Mouse (Mus musculus): ENCODE measurements around the gene Nagk. TPM values are rescaled to one million over a fixed set of nuclear protein-coding genes. Genes with fewer than 3 reads are reported as not detected.
A peak's percentile ranks its signal among the peaks of the same experiment; 100 is the strongest.

Nagk gene
- polyA plus RNA-seq (2015; fragmentation: Nextera tagmentation; extraction: Ambion mirVana): 57.1 and 57.3 TPM in 2 replicates

GRCm38 (mm10) chr6:83794760-83795296 is at the start of gene Nagk:
TSS of gene Nagk (plus strand) at chr6:83794982.
- Histone ChIP-seq H3K4me1 (peaks cover 10% of the 10 kb centered on the region), H3K36me3 (peaks cover 9% of the 10 kb centered on the region), H3K27me3 (no peaks in the 10 kb centered on the region), H3K4me2 (replicated peaks) (peak within 1 kb of the TSS; percentile 77), H3K9ac (peak within 1 kb of the TSS; percentile 83), H3K4me3 (peak within 1 kb of the TSS; percentile 78), H3K9me3 (no peaks in the 10 kb centered on the region), H3K27ac (peak within 1 kb of the TSS; percentile 92)
- WGBS: under 1% methylated on average over 43 of the region's 43 CpGs
- ATAC-seq (ENCODE audit: low FRiP score, low read depth): peak; percentile 96

- 0 out of 2 replicates have a peak, but pooled peaks have one; percentile 2 for ATAC-seq (ENCODE audit: low FRiP score, low read depth)
- Histone ChIP-seq H3K27ac (no peak overlapping the region), H3K4me3 (no peak overlapping the region), H3K36me3 (no peaks in the 10 kb centered on the region), H3K4me1 (peaks cover 5% of the 10 kb centered on the region; the same call in 1 of the 2 replicates), H3K4me2 (replicated peaks) (no peak overlapping the region), H3K9me3 (peaks cover 6% of the 10 kb centered on the region), H3K27me3 (peaks cover 27% of the 10 kb centered on the region), H3K9ac (no peak overlapping the region)
- 59% methylated on average over 2 of the region's 2 CpGs for WGBS
Observed at GRCm38 (mm10) chr6:83745466-83745865, 49.3 kb upstream of the Nagk start.

- Histone ChIP-seq H3K36me3 (no peaks in the 10 kb centered on the region), H3K27me3 (peaks cover 40% of the 10 kb centered on the region), H3K4me1 (peaks cover 5% of the 10 kb centered on the region; the same call in 1 of the 2 replicates), H3K4me3 (no peak overlapping the region), H3K9ac (no peak overlapping the region), H3K9me3 (no peaks in the 10 kb centered on the region), H3K27ac (no peak overlapping the region), H3K4me2 (replicated peaks) (no peak overlapping the region)
- 37% methylated on average over 3 of the region's 3 CpGs for WGBS
- ATAC-seq (ENCODE audit: low FRiP score, low read depth): no peak
Observed at GRCm38 (mm10) chr6:83749286-83749685, 45.5 kb upstream of the Nagk start.

GRCm38 (mm10) chr6:83750171-83750684 is 44.6 kb upstream of the Nagk start:
- H3K4me3 ChIP-seq: no peak overlapping the region
- H3K9me3 ChIP-seq: no peaks in the 10 kb centered on the region
- H3K9ac ChIP-seq: 0 out of 2 replicates have a peak overlapping the region, but pooled peaks have one; percentile 2
- no peak overlapping the region for H3K27ac ChIP-seq
- no peaks in the 10 kb centered on the region for H3K36me3 ChIP-seq
- H3K4me2 ChIP-seq (replicated peaks): 0 out of 2 replicates have a peak overlapping the region, but pooled peaks have one; percentile 3
- H3K27me3 ChIP-seq: peaks cover 50% of the 10 kb centered on the region
- no peak for ATAC-seq (ENCODE audit: low FRiP score, low read depth)
- 0 out of 2 replicates have a peak, but pooled peaks cover 5% of the 10 kb centered on the region for H3K4me1 ChIP-seq
- 9% methylated on average over 11 of the region's 11 CpGs for WGBS

GRCm38 (mm10) chr6:83756051-83756450 is 38.7 kb upstream of the Nagk start:
- Histone ChIP-seq H3K9me3 (no peaks in the 10 kb centered on the region), H3K4me2 (replicated peaks) (no peak overlapping the region), H3K27me3 (peaks cover 90% of the 10 kb centered on the region), H3K9ac (no peak overlapping the region), H3K36me3 (no peaks in the 10 kb centered on the region), H3K27ac (no peak overlapping the region), H3K4me1 (peaks cover 5% of the 10 kb centered on the region; the same call in 1 of the 2 replicates), H3K4me3 (no peak overlapping the region)
- ATAC-seq (ENCODE audit: low FRiP score, low read depth): no peak
- 73% methylated on average over 9 of the region's 9 CpGs for WGBS

- no peaks in the 10 kb centered on the region for H3K36me3 ChIP-seq
- WGBS: 23% methylated on average over 6 of the region's 6 CpGs
- H3K9me3 ChIP-seq: no peaks in the 10 kb centered on the region
- peaks cover 73% of the 10 kb centered on the region for H3K27me3 ChIP-seq
- ATAC-seq (ENCODE audit: low FRiP score, low read depth): no peak
- H3K9ac ChIP-seq: peak within 1 kb of the TSS; percentile 40; the same call in 1 of the 2 replicates
- no peak within 1 kb of the TSS for H3K27ac ChIP-seq
- H3K4me2 ChIP-seq (replicated peaks): peak within 1 kb of the TSS; percentile 70
- H3K4me1 ChIP-seq: peaks cover 14% of the 10 kb centered on the region
- H3K4me3 ChIP-seq: peak within 1 kb of the TSS; percentile 41
Observed at GRCm38 (mm10) chr6:83762344-83762743, 32.4 kb upstream of the Nagk start, which contains the start of gene Ankrd53. TSS of gene Ankrd53 (plus strand) at chr6:83762644.

- Histone ChIP-seq H3K27me3 (peaks cover 67% of the 10 kb centered on the region), H3K4me3 (peak overlapping the region; percentile 41), H3K36me3 (peaks cover 2% of the 10 kb centered on the region; the same call in 1 of the 2 replicates), H3K4me1 (peaks cover 13% of the 10 kb centered on the region), H3K9me3 (no peaks in the 10 kb centered on the region), H3K4me2 (replicated peaks) (peak overlapping the region; percentile 70), H3K9ac (peak overlapping the region; percentile 40; the same call in 1 of the 2 replicates), H3K27ac (no peak overlapping the region)
- WGBS: 1% methylated on average over 35 of the region's 35 CpGs
- peak; percentile 79 for ATAC-seq (ENCODE audit: low FRiP score, low read depth)
Observed at GRCm38 (mm10) chr6:83762880-83763431, 31.8 kb upstream of the Nagk start.

GRCm38 (mm10) chr6:83766982-83767381 is 27.8 kb upstream of the Nagk start:
- Histone ChIP-seq H3K36me3 (peaks cover 39% of the 10 kb centered on the region), H3K27ac (no peak overlapping the region), H3K9me3 (no peaks in the 10 kb centered on the region), H3K27me3 (peaks cover 33% of the 10 kb centered on the region), H3K4me2 (replicated peaks) (no peak overlapping the region), H3K4me1 (peaks cover 9% of the 10 kb centered on the region), H3K9ac (no peak overlapping the region), H3K4me3 (no peak overlapping the region)
- no peak for ATAC-seq (ENCODE audit: low FRiP score, low read depth)
- WGBS: 87% methylated on average over 3 of the region's 3 CpGs

- H3K27me3 ChIP-seq: peaks cover 18% of the 10 kb centered on the region
- ATAC-seq (ENCODE audit: low FRiP score, low read depth): no peak
- no peaks in the 10 kb centered on the region for H3K9me3 ChIP-seq
- H3K4me1 ChIP-seq: peaks cover 2% of the 10 kb centered on the region; the same call in 1 of the 2 replicates
- H3K36me3 ChIP-seq: peaks cover 54% of the 10 kb centered on the region
- no peak overlapping the region for H3K27ac ChIP-seq
- no peak overlapping the region for H3K4me2 ChIP-seq (replicated peaks)
- no peak overlapping the region for H3K9ac ChIP-seq
- WGBS: 82% methylated on average over 5 of the region's 5 CpGs
- H3K4me3 ChIP-seq: no peak overlapping the region
Observed at GRCm38 (mm10) chr6:83768485-83768884, 26.3 kb upstream of the Nagk start.

- no peak for ATAC-seq (ENCODE audit: low FRiP score, low read depth)
- 56% methylated on average over 8 of the region's 9 CpGs for WGBS
Observed at GRCm38 (mm10) chr6:83774126-83774525, 20.7 kb upstream of the Nagk start.

GRCm38 (mm10) chr6:83774781-83775563 is 19.8 kb upstream of the Nagk start:
- no peak for ATAC-seq (ENCODE audit: low FRiP score, low read depth)
- Histone ChIP-seq H3K27ac (peak overlapping the region; percentile 80; the same call in 1 of the 2 replicates), H3K4me2 (replicated peaks) (peak overlapping the region; percentile 88), H3K4me1 (peaks cover 18% of the 10 kb centered on the region), H3K36me3 (peaks cover 35% of the 10 kb centered on the region), H3K9ac (peak overlapping the region; percentile 97), H3K4me3 (peak overlapping the region; percentile 94), H3K27me3 (no peaks in the 10 kb centered on the region), H3K9me3 (no peaks in the 10 kb centered on the region)
- WGBS: 1% methylated on average over 14 of the region's 14 CpGs

More at GRCm38 (mm10) chr6:83774126-83774525, 20.7 kb upstream of the Nagk start:
- Histone ChIP-seq H3K9me3 (no peaks in the 10 kb centered on the region), H3K36me3 (peaks cover 44% of the 10 kb centered on the region), H3K4me1 (peaks cover 18% of the 10 kb centered on the region), H3K9ac (peak overlapping the region; percentile 97; the same call in 1 of the 2 replicates), H3K4me3 (peak overlapping the region; percentile 94), H3K27me3 (no peaks in the 10 kb centered on the region), H3K27ac (no peak overlapping the region), H3K4me2 (replicated peaks) (peak overlapping the region; percentile 88)
